Mouse (Mus musculus) liver, embryonic 14.5 days (tissue): ENCODE data around the gene Tnfaip6. TPM values are rescaled to one million over a fixed set of nuclear protein-coding genes. Genes with fewer than 3 reads are reported as not detected.
A peak's percentile ranks its signal among the peaks of the same experiment; 100 is the strongest.
"Not testable (repeated sequence)": the region's sequence is repeated elsewhere in the genome, so short reads cannot be mapped to it uniquely, and the experiment has no call there.

Experiments
- ATAC-seq: fragments of 200-750 bp; cut with Nextera tagmentation; 2 replicates; pipeline ENCODE4 v1.8.0; 2017; ENCODE audit warnings: moderate number of reproducible peaks, mild to moderate bottlenecking, moderate library complexity; ENCODE audit not compliant: insufficient read depth
- DNase-seq, 3 experiments: peaks; one replicate each; pipeline ENCODE4 v3.0.0-alpha.2; 2012 to 2013; ENCODE audit warnings: low read depth in 3 of 3, low spot score in 3 of 3
- H3K27ac ChIP-seq: fragments of 300-500 bp; sonication (generic); 2 replicates; pipeline ENCODE4 v1.5.1; 2014; ENCODE audit warnings: moderate library complexity, mild to moderate bottlenecking, control low read depth, inconsistent platforms
- H3K27me3 ChIP-seq: fragments of 300-500 bp; sonication (generic); 2 replicates; pipeline ENCODE4 v1.6.1; 2014; ENCODE audit warnings: mild to moderate bottlenecking, low read length, moderate library complexity; ENCODE audit not compliant: control insufficient read depth, insufficient read depth
- H3K36me3 ChIP-seq: fragments of 300-500 bp; sonication (generic); replicated peaks from 2 replicates; pipeline ENCODE4 v1.6.1; 2014; ENCODE audit warnings: low read depth; ENCODE audit not compliant: control insufficient read depth, insufficient read depth
- H3K4me1 ChIP-seq, 2 experiments: fragments of 200-500 bp in 1 of 2; fragments of 300-500 bp in 1 of 2; sonication (generic) in 1 of 2; replicated peaks; 2 replicates each; pipeline ENCODE4 v1.6.1; 2012 to 2014; ENCODE audit warnings: antibody characterized with exemption in 1 of 2, inconsistent platforms in 1 of 2, low read length in 1 of 2; ENCODE audit not compliant: control insufficient read depth in 2 of 2, insufficient read depth in 2 of 2
- H3K4me2 ChIP-seq: fragments of 300-500 bp; sonication (generic); 2 replicates; pipeline ENCODE4 v1.6.1; 2014; ENCODE audit warnings: low read depth, mild to moderate bottlenecking, control low read depth, moderate library complexity
- H3K4me3 ChIP-seq, 2 experiments: fragments of 200-500 bp in 1 of 2; fragments of 300-500 bp in 1 of 2; sonication (generic) in 1 of 2; 2 replicates each; pipeline ENCODE4 v1.5.1; 2012 to 2014; ENCODE audit warnings: low read depth in 2 of 2, low read length in 2 of 2, mild to moderate bottlenecking in 2 of 2, control low read depth in 1 of 2, inconsistent platforms in 1 of 2, moderate library complexity in 1 of 2; ENCODE audit not compliant: insufficient read depth in 1 of 2
- H3K9ac ChIP-seq: fragments of 300-500 bp; sonication (generic); replicated peaks from 2 replicates; pipeline ENCODE4 v1.6.1; 2014; ENCODE audit warnings: mild to moderate bottlenecking, control low read depth, moderate library complexity
- H3K9me3 ChIP-seq: fragments of 300-500 bp; sonication (generic); 2 replicates; pipeline ENCODE4 v1.6.1; 2016; ENCODE audit warnings: low read length, mixed read lengths; ENCODE audit not compliant: control insufficient read depth
- CTCF ChIP-seq: IDR thresholded peaks from 2 replicates; pipeline ENCODE4 v1.5.1; 2016; ENCODE audit warnings: antibody characterized with exemption, low read depth, control low read depth
- EP300 ChIP-seq: IDR thresholded peaks from 2 replicates; pipeline ENCODE4 v1.6.1; 2016; ENCODE audit warnings: antibody characterized with exemption, low read depth
- WGBS: fragments of 180-500 bp; shearing (Covaris S2); extraction: QIAGEN DNeasy Blood & Tissue Kit; methylation state at CpG from one replicate; pipeline ENCODE4 v1.1.7; 2014; ENCODE audit not compliant: insufficient replicate concordance; 5-methylcytosine and 5-hydroxymethylcytosine counted together
- polyA plus RNA-seq, 2 experiments: library from polyadenylated mRNA; depleted of rRNA in 1 of 2; stranded (reverse) in 1 of 2; unstranded in 1 of 2; fragments of >200 nt; fragmentation: Nextera tagmentation in 1 of 2; extraction: Ambion mirVana in 1 of 2; gene quantifications; 2 replicates each; pipeline versions ENCODE4 v1.2.1 to v1.2.3; 2012 to 2014

Tnfaip6 gene
- 0.09 and 0.10 TPM in 2 replicates for polyA plus RNA-seq (2012; rRNA removed)
- polyA plus RNA-seq (2014; fragmentation: Nextera tagmentation; extraction: Ambion mirVana) = not detected in 2 replicates

DNA sequence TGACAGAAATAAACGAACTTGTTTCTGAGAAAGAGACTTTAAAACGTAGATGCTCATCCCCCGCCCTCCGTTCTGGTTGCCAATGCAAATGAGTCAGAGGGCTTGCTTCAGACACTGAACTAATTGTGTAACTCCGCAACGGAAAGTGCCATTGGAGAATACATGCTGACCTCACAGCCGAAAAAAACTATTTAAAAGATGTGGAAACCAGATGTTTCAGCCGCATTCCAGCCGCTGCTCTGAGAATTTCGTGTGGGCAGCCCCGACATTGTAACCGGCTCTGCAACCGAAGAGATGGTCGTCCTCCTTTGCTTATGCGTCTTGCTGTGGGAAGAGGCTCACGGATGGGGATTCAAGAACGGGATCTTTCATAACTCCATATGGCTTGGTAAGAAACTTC lies at the start of gene Tnfaip6:
Tnfaip6 (plus strand) TSS at position 128 of the 400 bp plus-strand sequence.
- TF ChIP-seq CTCF (no peak), EP300 (no peak)
- Histone ChIP-seq H3K9ac (no peak within 1 kb of the TSS), H3K4me2 (peak within 1 kb of the TSS; percentile 46), H3K4me3 (peak within 1 kb of the TSS; percentile 33 to 36; a peak in 3 of 4 replicates), H3K36me3 (no peaks in the 10 kb centered on the region), H3K27me3 (peaks cover 11% of the 10 kb centered on the region), H3K9me3 (no peaks in the 10 kb centered on the region), H3K27ac (no peak within 1 kb of the TSS), H3K4me1 (no peaks in the 10 kb centered on the region)
- WGBS = 3% methylated on average over 17 of the region's 17 CpGs
- peak; percentile 4 to 37 (median 9) for DNase-seq
- no peak for ATAC-seq

DNA sequence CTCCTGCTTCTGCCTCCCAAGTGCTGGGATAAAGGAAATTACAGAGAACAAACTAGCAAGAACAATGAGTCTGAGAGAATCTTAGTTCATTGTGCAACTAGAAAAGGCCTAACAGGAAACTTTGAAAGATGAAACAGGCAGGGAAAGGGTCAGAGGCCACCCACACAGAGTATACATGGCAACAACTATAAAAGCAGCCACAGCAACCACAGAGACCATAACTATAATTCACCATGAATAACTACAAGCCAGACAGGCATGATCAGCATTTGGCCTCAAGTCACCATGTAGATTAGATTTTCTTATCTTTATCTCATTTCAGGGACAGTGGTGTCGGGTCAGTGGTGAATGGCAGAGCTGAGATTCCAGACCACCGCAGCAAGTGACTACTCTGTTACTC lies 48.2 kb upstream of the Tnfaip6 start:
- Histone ChIP-seq H3K27ac (no peak overlapping the region), H3K4me3 (no peak overlapping the region), H3K4me1 (no peaks in the 10 kb centered on the region), H3K36me3 (no peaks in the 10 kb centered on the region), H3K9ac (no peak overlapping the region), H3K27me3 (no peaks in the 10 kb centered on the region), H3K9me3 (no peaks in the 10 kb centered on the region), H3K4me2 (no peak overlapping the region)
- WGBS = 41% methylated on average over 2 of the region's 2 CpGs
- no peak for TF ChIP-seq EP300
- no peak for TF ChIP-seq CTCF
- ATAC-seq (no peak), DNase-seq (no peak)

DNA sequence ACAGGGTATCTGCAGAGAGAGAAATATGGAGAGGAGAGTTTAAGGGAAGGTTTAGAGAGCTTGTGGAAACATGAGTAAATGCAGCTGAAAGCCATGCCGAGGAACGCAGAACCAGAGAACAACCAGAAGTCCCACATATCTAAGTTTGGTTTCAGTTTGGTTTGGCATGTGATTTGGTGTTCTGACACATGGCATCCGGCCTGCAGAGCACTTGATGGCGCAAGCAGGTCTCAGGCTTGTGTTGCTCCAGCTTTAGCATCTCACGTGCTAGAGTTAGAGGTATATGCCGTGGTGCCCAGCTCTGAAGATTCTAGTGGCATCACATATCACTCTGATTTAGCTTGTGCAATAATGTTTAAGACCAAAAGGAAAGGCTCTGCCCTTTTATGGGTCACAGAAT lies 46.4 kb upstream of the Tnfaip6 start:
- Histone ChIP-seq H3K27me3 (no peaks in the 10 kb centered on the region), H3K36me3 (no peaks in the 10 kb centered on the region), H3K9me3 (no peaks in the 10 kb centered on the region), H3K4me2 (no peak overlapping the region), H3K27ac (no peak overlapping the region), H3K4me3 (no peak overlapping the region), H3K4me1 (no peaks in the 10 kb centered on the region), H3K9ac (no peak overlapping the region)
- ATAC-seq = no peak
- no peak for DNase-seq
- TF ChIP-seq EP300 (no peak), CTCF (no peak)
- WGBS = 68% methylated on average over 6 of the region's 6 CpGs

DNA sequence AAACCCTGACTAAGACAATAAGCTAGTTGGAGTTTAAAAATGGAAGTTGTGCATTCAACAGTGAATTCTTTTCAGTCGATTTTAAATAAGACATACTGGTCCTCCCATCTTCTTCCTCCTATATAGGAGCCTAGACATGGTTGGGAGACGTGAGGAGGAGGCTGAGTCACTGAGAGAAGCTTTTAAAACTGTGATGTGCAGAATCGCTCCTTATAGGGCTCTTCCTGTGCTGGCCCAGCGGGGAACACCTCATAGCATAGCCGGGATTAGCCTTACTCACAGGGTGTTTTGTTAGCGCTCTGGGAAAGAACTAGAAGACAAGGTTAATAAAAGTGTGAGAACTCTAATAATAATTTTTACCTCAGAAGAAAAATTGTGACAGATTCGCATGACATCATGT lies 37.8 kb upstream of the Tnfaip6 start:
- Histone ChIP-seq H3K4me2 (no peak overlapping the region), H3K9me3 (no peaks in the 10 kb centered on the region), H3K27ac (no peak overlapping the region), H3K4me1 (no peaks in the 10 kb centered on the region), H3K27me3 (no peaks in the 10 kb centered on the region), H3K9ac (no peak overlapping the region), H3K36me3 (no peaks in the 10 kb centered on the region), H3K4me3 (no peak overlapping the region)
- WGBS = 42% methylated on average over 7 of the region's 7 CpGs
- ATAC-seq = no peak
- no peak for DNase-seq
- TF ChIP-seq CTCF (no peak), EP300 (no peak)

DNA sequence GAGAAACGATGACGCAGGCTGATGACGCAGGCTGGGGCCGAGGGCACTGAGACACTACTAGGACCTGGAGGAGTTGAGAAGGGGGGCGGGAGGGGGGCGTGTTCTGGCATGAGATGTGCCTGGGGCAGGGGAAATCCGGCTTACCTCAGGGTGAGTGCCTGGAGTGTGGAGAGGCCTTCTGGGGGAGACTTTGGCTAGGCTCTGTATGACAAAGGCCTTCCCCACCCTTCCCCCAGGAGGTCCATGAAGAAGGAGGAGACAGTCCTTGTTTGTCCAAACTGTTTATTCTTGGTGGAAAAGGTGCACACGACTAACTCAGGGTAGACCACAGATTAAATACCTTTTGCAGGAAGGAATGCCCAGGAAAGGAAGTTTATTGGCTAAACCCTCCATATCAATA lies 36.3 kb upstream of the Tnfaip6 start:
- Histone ChIP-seq H3K4me3 (no peak overlapping the region), H3K9ac (no peak overlapping the region), H3K36me3 (no peaks in the 10 kb centered on the region), H3K4me1 (no peaks in the 10 kb centered on the region), H3K27ac (no peak overlapping the region), H3K27me3 (no peaks in the 10 kb centered on the region), H3K4me2 (no peak overlapping the region), H3K9me3 (no peaks in the 10 kb centered on the region)
- no peak for ATAC-seq
- TF ChIP-seq EP300 (no peak), CTCF (no peak)
- 75% methylated on average over 8 of the region's 8 CpGs for WGBS
- no peak for DNase-seq

DNA sequence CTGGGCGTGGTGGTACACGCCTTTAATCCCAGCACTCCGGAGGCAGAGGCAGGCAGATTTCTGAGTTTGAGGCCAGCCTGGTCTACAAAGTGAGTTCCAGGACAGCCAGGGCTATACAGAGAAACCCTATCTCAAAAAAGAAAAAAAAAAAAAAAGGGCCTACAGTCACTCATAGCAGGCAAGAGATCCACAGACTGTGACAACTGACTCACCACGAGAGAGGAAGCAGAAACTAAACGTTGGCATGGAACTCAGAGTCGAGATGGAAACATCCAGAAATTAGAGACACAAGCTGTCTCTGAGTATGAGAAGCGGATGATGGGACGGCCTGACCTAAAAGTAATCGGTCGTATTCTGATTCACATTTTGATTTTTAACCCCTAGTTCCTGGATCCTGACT lies 35.5 kb upstream of the Tnfaip6 start:
- H3K9me3 ChIP-seq, H3K4me2 ChIP-seq, H3K9ac ChIP-seq, DNase-seq, ATAC-seq, H3K27ac ChIP-seq, H3K36me3 ChIP-seq, H3K27me3 ChIP-seq, H3K4me1 ChIP-seq, H3K4me3 ChIP-seq: not testable (repeated sequence)
- 62% methylated on average over 10 of the region's 10 CpGs for WGBS
